In the genomic region with DNA sequence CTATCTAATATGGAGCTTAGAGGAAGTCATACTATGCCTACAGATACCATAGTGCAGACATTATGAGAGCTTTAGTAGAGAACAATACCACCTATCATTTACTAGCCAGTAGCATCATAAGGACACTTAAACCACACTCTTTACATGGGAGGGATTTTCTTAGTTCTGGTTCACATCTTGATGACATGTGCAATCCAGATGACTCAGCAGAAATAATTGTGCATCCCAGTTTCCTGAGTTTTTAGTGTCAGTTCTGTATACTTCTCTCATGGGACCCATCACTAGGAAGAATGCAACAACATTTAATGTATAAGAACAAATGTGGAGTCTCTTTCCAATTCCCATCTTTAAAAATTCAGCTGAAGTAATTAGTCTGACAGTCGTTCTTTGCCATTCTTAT, we compare ENCODE assay signal across 31 mouse cellular contexts.
"Had no signal": no experiment of that assay in that cellular context is flagged by ENCODE, and none has a peak within 500 bp of the region (broad histone marks: within the 10 kb centered on the region; RNA-seq: fewer than 3 reads in every experiment).

No protein-coding gene starts in this region.

- ATAC-seq: liver, embryonic 12.5 days; liver, postnatal 0 days; lung, postnatal 0 days; midbrain, embryonic 13.5 days; midbrain, embryonic 15.5 days; midbrain, embryonic 16.5 days had no signal

- H3K9ac ChIP-seq: limb, embryonic 12.5 days; limb, embryonic 13.5 days; limb, embryonic 15.5 days; liver, embryonic 12.5 days; liver, embryonic 13.5 days; liver, embryonic 14.5 days; liver, embryonic 15.5 days; liver, postnatal 0 days; lung, embryonic 14.5 days; lung, embryonic 15.5 days; midbrain, embryonic 12.5 days; midbrain, embryonic 13.5 days; midbrain, embryonic 15.5 days had no signal

- DNase-seq: left cerebral cortex, postnatal 4 days; liver; liver, embryonic 13.5 days; liver, postnatal 0 days; lung, adult 18-20 months; lung, adult 2 months; lung, embryonic 14.5 days; lung, postnatal 10 days; lung, postnatal 14 days; lung, postnatal 36 days; lung, postnatal 4 days; midbrain, embryonic 14.5 days had no signal

- H3K9me3 ChIP-seq: limb, embryonic 10.5 days; limb, embryonic 12.5 days; limb, embryonic 13.5 days; limb, embryonic 15.5 days; liver, embryonic 12.5 days; liver, embryonic 13.5 days; liver, embryonic 15.5 days; lung, embryonic 15.5 days; megakaryocyte, embryonic 14.5 days; midbrain, embryonic 10.5 days; midbrain, embryonic 12.5 days; midbrain, embryonic 13.5 days; midbrain, embryonic 15.5 days had no signal

- H3K4me2 ChIP-seq: limb, embryonic 12.5 days; limb, embryonic 13.5 days; limb, embryonic 15.5 days; liver, embryonic 11.5 days; liver, embryonic 12.5 days; liver, embryonic 13.5 days; liver, embryonic 15.5 days; lung, embryonic 14.5 days; lung, embryonic 15.5 days; midbrain, embryonic 11.5 days; midbrain, embryonic 12.5 days; midbrain, embryonic 13.5 days; midbrain, embryonic 15.5 days had no signal

- H3K27ac ChIP-seq: limb, embryonic 10.5 days; limb, embryonic 12.5 days; limb, embryonic 13.5 days; limb, embryonic 15.5 days; liver, embryonic 12.5 days; liver, embryonic 13.5 days; liver, embryonic 14.5 days; liver, embryonic 15.5 days; lung, embryonic 15.5 days; macrophage; midbrain, embryonic 10.5 days; midbrain, embryonic 12.5 days; midbrain, embryonic 13.5 days; midbrain, embryonic 15.5 days had no signal

- H3K4me1 ChIP-seq: limb, embryonic 10.5 days; limb, embryonic 12.5 days; limb, embryonic 13.5 days; limb, embryonic 15.5 days; liver, embryonic 12.5 days; liver, embryonic 13.5 days; liver, embryonic 15.5 days; lung, embryonic 15.5 days; megakaryocyte, embryonic 14.5 days; midbrain, embryonic 10.5 days; midbrain, embryonic 12.5 days; midbrain, embryonic 13.5 days; midbrain, embryonic 15.5 days had no signal

- H3K36me3 ChIP-seq: limb, embryonic 10.5 days; limb, embryonic 12.5 days; limb, embryonic 13.5 days; limb, embryonic 15.5 days; liver, embryonic 12.5 days; liver, embryonic 13.5 days; liver, embryonic 15.5 days; lung, embryonic 15.5 days; midbrain, embryonic 10.5 days; midbrain, embryonic 12.5 days; midbrain, embryonic 13.5 days; midbrain, embryonic 15.5 days had no signal

- H3K4me3 ChIP-seq: limb, embryonic 10.5 days; limb, embryonic 12.5 days; limb, embryonic 13.5 days; limb, embryonic 15.5 days; liver, embryonic 12.5 days; liver, embryonic 13.5 days; liver, embryonic 15.5 days; lung, embryonic 15.5 days; megakaryocyte, embryonic 14.5 days; midbrain, embryonic 10.5 days; midbrain, embryonic 12.5 days; midbrain, embryonic 13.5 days; midbrain, embryonic 15.5 days; myocyte had no signal

- H3K27me3 ChIP-seq: limb, embryonic 12.5 days; limb, embryonic 13.5 days; limb, embryonic 15.5 days; liver, embryonic 12.5 days; liver, embryonic 13.5 days; liver, embryonic 15.5 days; lung, embryonic 15.5 days; megakaryocyte, embryonic 14.5 days; midbrain, embryonic 12.5 days; midbrain, embryonic 13.5 days; midbrain, embryonic 15.5 days had no signal
